Mouse (Mus musculus) adrenal gland, adult 8-10 months (tissue): Measurements from ENCODE around the gene Tcea2. TPM values are rescaled to one million over a fixed set of nuclear protein-coding genes. Genes with fewer than 3 reads are reported as not detected.

Experiments used
- DNase-seq: peaks from one replicate; pipeline ENCODE4 v3.0.0; 2022
- total RNA-seq, 4 experiments: library from RNA; stranded (reverse); gene quantifications; 2 replicates each; pipeline ENCODE4 v1.2.4; 2022

Tcea2 gene
- total RNA-seq, 4 experiments from 2014 or later = 6.6 to 16.4 (median 11.4) TPM

DNA sequence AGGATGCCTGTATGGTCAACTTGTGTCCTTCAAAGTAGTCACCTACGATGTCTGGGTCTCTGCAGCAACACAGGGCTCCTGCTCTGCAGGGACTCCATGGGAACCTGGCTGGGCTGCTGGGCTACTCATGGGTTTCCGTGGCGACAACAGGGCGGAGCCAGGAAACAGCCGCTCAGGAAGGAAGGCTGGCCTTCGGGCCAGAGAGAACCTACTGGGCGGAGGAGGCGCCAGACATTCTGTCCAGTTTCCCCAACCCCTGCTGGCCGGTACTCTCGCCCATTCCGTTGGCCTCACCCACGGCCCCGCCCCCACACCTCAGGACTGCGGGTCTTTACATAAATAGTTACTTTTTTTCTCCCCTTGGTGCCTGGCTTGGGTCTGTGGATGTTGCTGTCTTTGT is 4.7 kb upstream of the Tcea2 start:
- peak; percentile 80 for DNase-seq

DNA sequence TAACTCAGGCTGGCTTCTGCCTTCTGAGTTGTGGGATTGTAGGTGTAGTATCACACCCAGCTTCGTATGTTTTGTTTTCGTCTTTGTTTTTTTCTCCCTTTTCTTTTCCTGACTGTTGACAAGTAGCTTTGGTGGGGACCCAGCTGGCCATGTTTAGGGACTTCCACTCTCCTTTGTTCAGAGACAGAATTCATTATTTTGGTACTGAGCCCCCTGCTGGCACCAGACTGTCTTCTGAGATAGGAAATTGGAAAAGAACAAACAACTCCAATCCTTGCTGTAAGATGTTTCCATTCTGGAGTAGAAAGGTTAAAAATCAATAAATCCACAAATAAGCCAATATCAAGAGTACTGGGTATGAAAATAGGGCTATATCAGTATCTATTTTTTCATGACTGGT is 3.7 kb upstream of the Tcea2 start:
- DNase-seq = no peak

DNA sequence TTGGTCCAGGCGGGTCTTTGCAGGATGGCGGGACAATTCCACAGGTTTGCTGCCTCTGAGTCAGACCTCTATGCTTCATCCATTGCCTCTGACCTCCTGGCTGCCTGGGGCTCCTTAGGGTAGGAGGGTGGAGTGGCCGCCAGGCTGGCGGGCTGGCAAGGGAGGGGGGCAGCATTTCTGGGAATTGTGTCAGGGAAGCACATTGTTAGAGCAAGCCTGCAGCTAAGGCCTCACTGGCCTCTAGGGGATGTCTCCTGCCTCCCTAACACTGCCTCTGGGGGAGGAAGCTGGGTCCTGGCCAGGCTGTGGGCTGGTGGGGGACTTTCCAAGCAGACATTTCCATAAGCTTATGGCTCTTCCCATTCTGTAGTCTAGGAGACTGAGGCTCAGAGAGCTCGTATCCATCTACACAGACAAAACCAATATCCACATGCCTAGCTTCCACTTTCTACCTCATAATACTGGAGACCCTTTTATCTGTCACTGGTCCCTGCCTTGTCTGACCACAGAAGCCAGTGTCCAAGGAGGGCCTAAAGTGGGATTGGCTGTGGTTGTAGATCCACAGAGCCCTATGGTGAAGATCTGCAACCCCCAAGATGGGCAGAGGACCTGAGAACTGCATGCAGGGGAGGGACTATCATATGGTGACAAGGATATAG is 2.9 kb upstream of the Tcea2 start:
- DNase-seq = peak; percentile 47

DNA sequence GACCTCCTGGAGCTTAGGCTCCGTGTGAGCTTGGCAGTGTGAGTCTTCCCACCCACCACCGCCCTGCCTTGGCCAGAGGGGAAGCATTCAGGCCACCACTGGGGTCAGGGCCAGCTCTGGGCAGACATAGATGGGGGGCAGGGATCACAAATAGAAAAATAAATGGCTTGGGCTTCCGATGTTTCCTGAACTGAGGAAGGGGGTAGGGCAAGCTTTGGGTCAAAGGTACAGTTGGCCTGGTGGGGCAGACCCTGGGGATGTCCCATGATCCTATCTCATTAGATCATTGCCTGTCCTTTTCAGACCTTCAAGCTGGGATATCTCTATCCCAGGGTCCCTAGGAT is 2.4 kb upstream of the Tcea2 start:
- DNase-seq = peak; percentile 46

DNA sequence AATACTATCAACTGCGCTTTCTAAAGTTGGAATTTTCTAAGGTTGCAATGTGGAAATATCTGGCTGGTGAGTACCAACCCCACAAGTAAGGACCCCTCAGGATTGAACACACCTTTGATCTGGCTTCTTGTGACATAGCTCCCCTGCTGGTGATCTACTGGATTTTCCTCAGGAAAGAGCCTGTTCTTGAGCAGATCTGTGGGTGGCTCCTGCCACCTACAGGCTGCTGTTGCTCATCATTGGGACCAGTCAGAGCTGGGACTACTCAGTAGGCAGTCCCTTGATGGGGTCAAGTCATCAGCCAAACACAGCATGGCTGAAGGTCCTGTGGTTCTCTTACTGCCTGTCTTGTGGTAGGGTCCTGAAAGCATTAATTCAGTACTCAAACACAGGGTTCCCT is 1.3 kb upstream of the Tcea2 start:
- DNase-seq = peak; percentile 81

DNA sequence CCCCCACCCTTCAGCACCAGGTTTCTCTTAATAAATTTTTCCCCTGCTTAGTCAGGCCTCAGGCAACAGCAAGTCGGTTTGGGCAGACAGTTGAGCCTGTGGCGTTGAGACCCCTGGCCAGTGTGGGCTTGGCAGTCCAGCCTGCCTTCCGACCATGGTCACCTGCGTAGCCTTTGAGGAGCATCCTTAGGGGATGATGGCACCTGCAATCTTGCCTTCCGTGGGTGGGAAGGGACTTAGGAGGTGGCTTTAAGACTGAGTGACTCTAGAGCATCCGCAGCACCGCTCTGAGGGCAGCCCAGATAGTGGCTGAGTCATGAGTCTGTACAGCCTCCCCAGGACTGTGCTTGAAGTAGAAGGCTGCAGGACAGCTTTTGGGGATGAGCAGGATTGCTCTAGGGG is 607 bp downstream of the Tcea2 start:
- no peak for DNase-seq

DNA sequence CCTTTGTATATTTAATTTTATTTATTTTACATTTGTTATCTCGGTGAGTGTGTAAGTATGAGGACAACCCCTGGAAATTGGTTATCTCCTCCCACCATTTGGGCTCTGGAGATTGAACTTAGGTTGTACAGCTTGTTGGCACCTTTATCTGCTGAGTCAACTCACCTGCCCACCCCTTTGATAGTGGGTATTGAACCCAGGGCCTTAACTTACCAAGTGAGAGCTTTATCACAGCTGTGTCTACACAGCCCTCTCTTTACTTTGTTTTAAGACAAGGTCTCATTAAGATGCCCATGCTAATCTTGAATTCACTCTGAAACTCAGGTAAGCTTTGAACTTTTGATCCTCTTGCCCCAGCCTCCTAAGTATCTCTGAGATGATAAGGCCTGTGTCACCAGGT is 1.9 kb downstream of the Tcea2 start:
- DNase-seq = no peak

DNA sequence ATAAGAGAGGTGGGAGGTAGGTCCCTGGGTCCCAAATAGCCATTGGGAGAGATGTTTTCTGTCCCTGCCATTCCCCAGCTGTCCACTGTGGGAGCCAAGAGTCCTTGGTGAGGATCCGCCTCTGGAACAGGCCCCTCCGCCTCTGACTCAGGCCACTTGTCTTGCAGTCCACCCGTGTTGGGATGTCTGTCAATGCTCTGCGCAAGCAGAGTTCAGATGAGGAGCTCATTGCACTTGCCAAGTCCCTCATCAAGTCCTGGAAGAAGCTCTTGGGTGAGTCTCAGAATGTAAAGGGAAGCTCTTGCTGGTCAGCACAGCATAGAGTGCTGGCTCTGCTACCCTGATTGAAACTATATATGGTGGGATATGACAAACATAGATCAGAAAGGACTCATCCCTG is 3.3 kb downstream of the Tcea2 start:
- DNase-seq = no peak

DNA sequence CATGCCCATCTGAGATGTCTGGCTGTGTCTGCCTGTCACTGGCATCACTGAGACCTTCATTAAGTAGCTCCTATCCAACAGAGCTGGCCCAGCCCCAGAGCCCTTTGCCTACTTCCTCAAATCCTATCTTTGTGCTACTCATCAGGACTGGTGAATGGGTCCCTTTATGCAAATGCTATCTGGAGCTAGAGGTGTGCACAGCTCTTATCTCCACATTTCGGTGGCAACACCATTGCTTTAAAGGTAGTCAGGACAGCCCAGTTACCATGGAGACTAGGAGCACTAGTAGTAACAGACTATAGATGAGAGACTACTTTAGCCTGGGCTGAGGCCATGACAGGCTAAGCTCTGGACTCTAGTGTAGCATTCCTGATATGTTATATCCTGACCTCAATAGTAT is 4.6 kb downstream of the Tcea2 start:
- DNase-seq = no peak

DNA sequence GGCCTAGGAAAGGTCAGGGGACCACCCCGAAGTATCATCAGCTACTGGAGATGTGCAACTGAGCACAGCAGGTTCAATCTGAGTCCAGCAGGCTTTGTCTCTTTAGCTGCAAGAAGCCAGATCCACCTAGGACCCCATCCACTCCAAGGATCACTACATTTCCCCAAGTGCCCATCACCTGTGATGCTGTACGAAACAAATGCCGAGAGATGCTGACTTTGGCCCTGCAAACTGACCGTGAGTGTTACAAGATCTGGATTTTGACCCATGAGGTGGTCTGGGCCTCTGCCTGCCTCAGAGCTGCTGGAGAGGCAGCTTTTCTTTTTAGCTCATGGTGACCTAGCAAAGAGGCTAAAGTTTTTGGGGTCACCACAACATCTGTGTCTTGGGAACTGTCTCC is 5.6 kb downstream of the Tcea2 start:
- no peak for DNase-seq

DNA sequence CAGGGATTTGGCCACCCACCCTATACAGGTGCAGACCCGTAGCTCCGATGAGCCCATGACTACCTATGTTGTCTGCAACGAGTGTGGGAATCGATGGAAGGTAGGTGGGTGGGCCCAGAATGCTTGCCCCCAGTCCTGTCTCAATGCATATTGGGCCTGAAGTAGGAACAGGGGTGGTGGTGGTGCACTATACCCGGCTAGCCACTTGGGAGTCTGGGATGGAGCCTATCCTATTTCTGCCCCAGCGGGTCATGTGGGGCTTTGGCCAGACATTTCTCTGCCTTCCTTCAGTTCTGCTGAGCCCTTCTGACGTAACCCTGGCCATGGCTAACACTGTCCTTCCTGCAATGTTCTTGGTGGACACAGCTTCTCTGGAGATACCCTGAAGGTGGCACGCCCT is 7.5 kb downstream of the Tcea2 start:
- no peak for DNase-seq

DNA sequence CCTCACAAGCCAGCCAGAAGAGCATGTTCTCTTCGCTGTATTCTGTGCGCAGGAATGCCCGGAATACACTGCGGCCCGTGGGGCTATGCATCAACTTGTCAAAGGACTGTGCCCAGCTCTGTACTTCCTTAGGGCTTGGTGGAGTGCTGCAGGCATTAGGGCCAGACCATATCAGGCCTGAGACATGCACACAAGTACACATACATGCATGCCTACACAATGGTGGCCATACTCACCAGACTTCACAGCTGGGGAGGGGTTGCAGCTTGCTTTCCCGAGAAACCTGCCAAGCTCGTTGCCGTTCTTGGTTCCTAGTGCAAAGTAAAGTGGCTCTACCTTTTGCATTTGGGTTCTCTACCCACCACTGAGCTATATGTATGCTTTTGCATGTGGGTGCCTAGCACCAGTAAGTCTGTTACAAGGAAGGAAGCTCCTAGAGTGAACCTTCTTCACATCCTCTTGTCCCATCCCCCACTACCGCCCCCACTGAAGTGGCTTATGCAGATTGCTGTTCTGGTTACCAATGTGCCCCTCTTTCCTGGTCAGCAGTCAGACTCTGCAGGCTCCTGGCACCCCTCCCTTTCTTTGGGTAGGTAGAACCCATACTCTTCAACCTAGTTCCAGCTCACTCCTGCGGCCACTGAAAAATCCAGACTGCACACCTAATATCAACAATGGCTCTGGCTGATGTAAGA is 9.5 kb downstream of the Tcea2 start:
- DNase-seq = no peak

DNA sequence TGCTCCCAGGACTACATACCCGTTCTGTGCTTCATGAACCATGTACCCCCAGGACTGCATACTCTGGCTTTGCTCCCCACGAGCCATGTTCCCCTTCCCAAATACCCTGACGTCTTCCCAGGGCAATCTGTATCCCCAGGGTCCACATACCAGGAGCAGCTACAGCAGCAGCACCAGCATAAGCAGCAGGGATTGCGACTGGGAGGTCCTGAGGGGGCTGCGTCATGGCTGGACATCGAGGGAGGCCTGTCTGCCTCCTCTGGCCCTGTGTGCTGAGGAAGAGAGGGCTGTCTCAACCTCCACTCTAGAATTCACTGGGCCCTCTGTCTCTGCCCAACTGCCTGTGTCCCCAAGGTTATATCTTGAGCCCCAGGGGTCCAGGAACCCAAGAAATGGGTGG is 11.0 kb downstream of the Tcea2 start:
- no peak for DNase-seq

DNA sequence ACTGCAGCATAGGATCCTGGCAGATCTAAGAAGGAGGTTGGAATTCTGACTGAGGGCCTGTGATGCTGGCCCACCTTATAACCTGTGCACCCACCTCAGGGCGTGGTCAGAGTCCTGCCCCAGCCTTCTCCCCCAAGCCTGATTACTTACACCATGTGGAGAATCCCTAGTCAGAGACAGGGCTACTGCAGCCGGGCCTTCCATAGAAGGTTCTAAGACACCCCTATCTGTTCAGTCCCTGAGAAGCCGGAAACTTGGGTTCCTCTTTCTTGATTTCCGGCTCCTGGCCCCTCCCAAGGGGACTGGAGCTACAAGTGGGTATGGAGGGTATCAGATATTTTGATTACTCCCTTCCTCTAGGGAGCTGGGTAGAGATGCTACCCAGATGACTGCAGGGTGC is 11.5 kb downstream of the Tcea2 start:
- no peak for DNase-seq

DNA sequence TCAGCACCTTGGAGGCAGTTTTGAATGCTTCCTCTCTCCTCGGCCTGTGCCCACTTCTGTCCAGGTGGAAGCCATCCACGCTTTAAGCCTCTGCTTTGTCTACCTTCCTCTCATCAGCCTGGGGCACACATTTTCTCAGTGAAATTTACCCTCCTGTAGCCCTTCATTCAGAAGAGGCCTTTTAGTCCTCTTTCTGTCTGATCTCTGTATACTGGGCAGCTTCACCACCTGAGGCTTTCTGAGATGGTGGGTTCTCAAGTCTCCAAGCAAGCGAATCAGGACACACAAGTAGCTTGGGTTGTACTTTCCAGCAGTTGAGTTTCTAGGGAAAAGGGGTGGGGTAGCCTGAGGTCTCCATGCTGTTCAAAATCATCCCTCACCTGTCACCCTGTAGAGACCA is 12.2 kb downstream of the Tcea2 start:
- no peak for DNase-seq

DNA sequence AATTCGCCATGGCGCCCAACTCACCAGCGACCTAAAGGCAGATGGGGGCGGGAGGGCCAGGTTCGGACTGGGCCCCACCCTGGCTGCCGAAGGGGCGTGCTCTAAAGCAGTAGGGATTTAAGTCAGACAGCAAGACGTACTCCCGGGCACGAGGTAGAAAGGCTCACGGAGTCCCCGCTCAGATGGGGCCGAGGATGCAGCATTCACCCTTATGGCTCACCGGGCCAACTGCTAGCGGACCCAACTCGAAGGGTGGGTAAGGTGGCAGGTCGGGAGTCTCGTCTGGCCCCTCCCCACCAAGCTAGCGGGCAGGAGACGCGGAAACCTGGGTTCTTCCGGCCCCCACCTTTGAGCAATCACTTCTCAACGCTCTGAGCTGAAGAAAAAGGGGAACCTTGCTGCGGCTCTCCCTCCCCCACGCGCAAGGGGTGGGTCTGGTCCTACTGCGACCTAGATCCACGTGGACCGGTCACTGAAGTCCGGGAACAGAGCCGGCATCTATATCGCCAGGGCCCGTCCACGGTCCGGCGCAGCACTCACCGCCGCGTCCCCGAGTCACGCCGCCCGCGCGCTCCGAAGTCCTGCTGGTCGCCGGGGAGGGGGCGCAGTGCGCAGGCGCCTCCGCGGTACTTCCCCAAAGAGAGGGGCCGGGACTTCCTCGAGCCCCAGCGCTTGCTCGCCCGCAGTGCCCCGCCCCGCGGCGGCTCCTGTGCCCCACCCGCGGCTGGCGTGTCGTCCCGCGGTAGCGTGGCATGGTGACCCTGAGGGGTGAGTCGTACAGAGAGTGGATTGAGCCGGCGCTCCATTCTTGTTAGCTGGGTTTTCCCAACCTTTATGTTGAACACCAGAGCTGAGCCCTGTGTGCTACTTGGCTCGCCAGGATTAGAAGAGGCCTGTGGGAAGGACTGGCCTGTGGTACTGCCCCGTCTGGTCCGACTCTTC is 13.5 kb downstream of the Tcea2 start, which contains the start of gene Rgs19:
Gene Rgs19 (minus strand): TSS at position 639 of the 942 bp plus-strand sequence.
- DNase-seq = peak; percentile 81

DNA sequence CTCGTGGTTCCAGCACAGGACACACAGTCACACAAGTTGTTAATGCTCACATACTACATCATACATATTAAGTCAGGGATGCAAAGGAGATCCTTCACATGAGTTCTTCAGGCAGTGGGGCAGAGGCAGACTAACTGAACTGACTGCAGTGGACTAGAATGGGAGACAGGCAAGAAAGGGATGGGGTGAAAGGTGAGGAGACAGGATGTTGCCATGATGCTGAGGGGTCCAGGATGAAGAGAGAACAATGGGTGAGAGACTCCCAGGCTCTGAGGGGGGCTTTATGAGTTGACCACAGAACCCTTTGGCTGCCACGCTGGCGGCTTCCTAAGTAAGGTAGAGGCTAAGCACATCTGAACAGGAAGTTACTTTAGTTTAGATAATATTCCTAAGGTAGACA is 14.5 kb downstream of the Tcea2 start:
- DNase-seq = no peak

DNA sequence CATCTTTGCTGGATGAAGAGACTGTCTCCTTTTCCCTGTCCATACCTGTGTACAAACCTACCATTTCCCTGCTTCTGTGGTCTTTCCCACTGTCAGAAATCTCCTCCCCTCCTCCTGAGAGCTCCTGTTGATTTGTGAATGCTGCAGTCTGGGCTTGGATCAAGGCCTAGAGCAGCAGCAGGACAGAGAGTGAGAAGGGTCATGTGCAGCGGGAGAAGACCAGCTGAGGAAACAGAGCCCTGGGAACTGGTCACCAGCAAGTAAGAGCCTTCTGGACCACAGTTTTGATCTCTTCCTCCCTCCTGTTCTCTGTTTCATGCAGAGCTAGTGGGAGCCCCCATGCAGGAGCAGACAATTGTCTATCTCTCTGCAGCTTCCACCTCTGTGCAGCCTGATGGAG is 15.7 kb downstream of the Tcea2 start:
- DNase-seq = no peak

DNA sequence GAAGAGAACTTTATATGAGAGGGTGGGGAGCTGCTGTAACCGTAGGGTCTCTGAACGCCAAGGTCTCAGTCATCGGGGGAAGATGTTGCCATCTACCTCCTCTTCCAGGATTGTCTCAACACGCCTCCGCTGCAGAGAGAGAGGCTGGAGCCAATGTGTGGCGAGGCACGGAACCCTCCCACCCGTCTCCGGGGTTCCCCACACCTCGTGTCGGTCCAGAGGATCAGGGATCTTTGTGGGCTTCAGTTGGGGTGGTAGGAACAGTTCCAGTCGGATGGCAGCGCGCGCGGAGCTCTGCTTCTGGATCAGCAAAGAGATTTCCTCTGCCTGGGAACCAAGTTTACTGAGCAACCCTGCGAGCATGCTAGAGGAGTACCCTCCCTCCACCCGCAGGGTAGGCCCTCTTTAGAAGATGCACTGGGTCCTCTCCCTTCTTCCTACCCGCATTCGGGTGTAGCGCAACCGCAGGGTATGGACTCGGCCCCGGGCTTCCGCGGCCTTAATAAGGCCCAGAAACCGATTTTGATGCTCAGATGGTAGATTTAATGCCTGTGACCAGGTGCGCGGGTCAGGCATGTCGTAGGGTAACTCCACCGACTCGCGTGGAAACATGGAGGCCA is 16.8 kb downstream of the Tcea2 start:
- DNase-seq = no peak

DNA sequence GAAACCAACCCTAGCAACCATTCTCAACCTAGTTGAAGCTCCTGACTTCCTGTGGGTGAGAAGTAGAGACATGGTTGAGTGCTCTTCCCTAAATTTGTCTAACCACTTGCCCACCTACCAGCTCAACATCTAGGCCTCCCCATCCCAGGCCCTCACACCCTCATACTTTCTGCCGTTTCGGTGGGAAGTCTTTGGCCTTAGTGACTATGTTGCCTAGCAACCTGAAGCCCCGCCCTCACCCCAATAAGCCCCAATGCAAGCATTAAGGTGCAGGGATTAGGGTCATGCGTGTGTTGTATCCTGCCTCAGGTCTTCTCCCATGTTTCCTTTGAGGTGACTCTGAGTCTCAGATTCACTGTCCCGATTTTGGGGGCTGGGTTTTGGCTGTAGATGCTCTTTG is 18.1 kb downstream of the Tcea2 start, which contains the start of gene Lkaaear1:
Gene Lkaaear1 (minus strand): TSS at position 202 of the 400 bp plus-strand sequence.
- DNase-seq = no peak

DNA sequence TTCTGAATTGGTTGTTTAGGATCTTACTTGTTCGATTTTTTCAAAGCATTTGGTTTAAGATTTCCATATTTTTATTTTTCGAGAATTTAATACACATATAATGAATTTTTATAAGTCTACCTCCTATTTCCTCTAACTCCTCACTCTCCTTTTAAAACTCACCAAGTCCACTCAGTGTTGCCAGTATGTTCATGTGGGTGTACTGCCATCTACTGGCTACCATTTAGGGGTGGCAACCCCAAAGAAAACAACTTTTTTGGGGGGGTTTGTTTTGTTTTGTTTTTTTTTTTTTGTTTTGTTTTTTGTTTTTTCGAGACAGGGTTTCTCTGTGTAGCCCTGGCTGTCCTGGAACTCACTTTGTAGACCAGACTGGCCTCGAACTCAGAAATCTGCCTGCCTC is 26.6 kb downstream of the Tcea2 start:
- DNase-seq = no peak

DNA sequence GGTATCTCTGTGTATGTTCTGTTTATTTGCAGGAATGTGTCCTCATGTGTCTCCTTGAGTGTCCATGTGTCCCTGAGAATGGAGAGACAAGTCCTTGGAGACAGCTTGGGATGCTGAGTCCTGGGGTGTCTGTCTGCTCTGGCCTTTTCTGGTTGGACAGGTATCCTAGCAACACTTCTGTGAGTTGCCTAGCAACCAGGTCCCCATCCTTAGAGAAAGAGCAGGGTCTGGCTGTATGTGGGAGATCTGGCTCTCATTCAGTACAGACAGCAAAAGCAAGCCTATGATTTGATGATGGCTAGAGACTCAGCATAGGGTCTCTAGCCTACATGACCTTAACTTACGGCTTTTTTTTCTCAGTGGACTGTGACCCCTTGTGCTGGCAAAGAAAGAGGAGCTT is 33.6 kb downstream of the Tcea2 start:
- DNase-seq = no peak

DNA sequence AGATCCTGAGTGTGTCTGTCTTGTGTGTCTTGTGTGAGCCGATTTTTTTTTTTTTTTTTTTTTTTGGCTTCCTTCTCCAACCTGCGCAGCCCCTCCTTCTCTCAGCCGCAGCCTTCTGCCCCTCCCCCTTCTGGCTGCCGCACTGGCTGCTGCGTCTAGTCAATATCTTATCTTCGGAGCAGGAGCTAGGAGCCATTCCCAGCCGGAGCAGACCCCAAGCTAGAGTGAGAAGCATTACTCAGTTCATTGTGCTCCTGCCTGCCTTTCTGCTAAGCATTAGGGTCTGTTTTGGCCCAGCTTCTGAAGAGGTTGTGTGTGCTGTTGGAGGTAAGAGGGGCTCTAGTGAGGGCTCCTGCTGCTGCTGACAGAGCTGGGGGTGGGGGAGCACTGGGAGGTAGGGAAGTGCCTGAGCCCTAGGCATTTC is 34.8 kb downstream of the Tcea2 start, which contains the start of gene Oprl1:
Gene Oprl1 (plus strand): TSS at position 114 of the 424 bp plus-strand sequence.
- no peak for DNase-seq
